ENCODE assay signal across 8 mouse cellular contexts in genomic region chr11:98907437-98908173, GRCm38 (mm10). TPM values are rescaled to one million over a fixed set of nuclear protein-coding genes. Genes with fewer than 3 reads are reported as not detected.
A peak's percentile ranks its signal among the peaks of the same experiment; 100 is the strongest.
DNase-seq lines count a peak whose midpoint lies in the region; ATAC-seq and TF ChIP-seq lines count a peak whose summit lies in the region.

Gene Cdc6, plus strand, starts transcription at chr11:98907801.

- TF ChIP-seq POLR2A in kidney, adult 2 months (IDR thresholded peaks at IDR 0.05; ENCODE audit: low read depth, low read length), result no peak
- no peak for TF ChIP-seq POLR2A in spleen, adult 2 months (IDR thresholded peaks at IDR 0.05; ENCODE audit: low read depth, low read length)

- H3K9ac ChIP-seq in embryonic facial prominence, embryonic 13.5 days, result peak within 1 kb of the TSS; percentile 75
- peak within 1 kb of the TSS; percentile 71 for H3K9ac ChIP-seq in limb, embryonic 12.5 days (replicated peaks)
- no peak within 1 kb of the TSS for H3K9ac ChIP-seq in midbrain, embryonic 15.5 days

- under 1% methylated on average over 49 of the region's 49 CpGs for WGBS in embryonic facial prominence, embryonic 13.5 days
- under 1% methylated on average over 49 of the region's 49 CpGs for WGBS in kidney, adult 2 months
- WGBS in limb, embryonic 12.5 days, result under 1% methylated on average over 49 of the region's 49 CpGs
- under 1% methylated on average over 49 of the region's 49 CpGs for WGBS in midbrain, embryonic 15.5 days
- under 1% methylated on average over 49 of the region's 49 CpGs for WGBS in spleen, adult 2 months

- H3K4me1 ChIP-seq in embryonic facial prominence, embryonic 13.5 days, result peaks cover 27% of the 10 kb centered on the region
- H3K4me1 ChIP-seq in kidney, adult 2 months (ENCODE audit: control insufficient read depth, insufficient read depth, low read length), result no peaks in the 10 kb centered on the region
- H3K4me1 ChIP-seq in limb, embryonic 12.5 days (replicated peaks), result peaks cover 29% of the 10 kb centered on the region
- H3K4me1 ChIP-seq in midbrain, embryonic 15.5 days, result peaks cover 12% of the 10 kb centered on the region
- peaks cover 3% of the 10 kb centered on the region for H3K4me1 ChIP-seq in spleen, adult 2 months (ENCODE audit: control insufficient read depth, insufficient read depth, insufficient read length)

- H3K4me3 ChIP-seq in embryonic facial prominence, embryonic 13.5 days, result peak within 1 kb of the TSS; percentile 62
- H3K4me3 ChIP-seq in kidney, adult 2 months (ENCODE audit: insufficient read depth, low read depth, low read length), result peak within 1 kb of the TSS; percentile 39
- peak within 1 kb of the TSS; percentile 58 for H3K4me3 ChIP-seq in limb, embryonic 12.5 days (replicated peaks)
- H3K4me3 ChIP-seq in midbrain, embryonic 15.5 days, result peak within 1 kb of the TSS; percentile 47
- H3K4me3 ChIP-seq in spleen, adult 2 months (ENCODE audit: extremely low read depth, insufficient read depth, insufficient read length), result peak within 1 kb of the TSS; percentile 60

- TF ChIP-seq CTCF in kidney, adult 2 months (conservative IDR thresholded peaks at IDR 0.05; ENCODE audit: insufficient read depth, insufficient read length, low read depth, low read length), result no peak
- TF ChIP-seq CTCF in spleen, adult 2 months (IDR thresholded peaks at IDR 0.05; ENCODE audit: extremely low read depth, insufficient read depth, insufficient read length, insufficient replicate concordance), result no peak

- ATAC-seq in embryonic facial prominence, embryonic 13.5 days (ENCODE audit: insufficient number of reproducible peaks, insufficient read depth, low FRiP score, low TSS enrichment, low read depth), result peak; percentile 92
- peak; percentile 95 for ATAC-seq in limb, embryonic 12.5 days (ENCODE audit: insufficient number of reproducible peaks, insufficient read depth, low FRiP score, low TSS enrichment, low read depth)
- peak; percentile 98 for ATAC-seq in midbrain, embryonic 15.5 days (replicated peaks)

- no peaks in the 10 kb centered on the region for H3K9me3 ChIP-seq in embryonic facial prominence, embryonic 13.5 days
- no peaks in the 10 kb centered on the region for H3K9me3 ChIP-seq in limb, embryonic 12.5 days
- no peaks in the 10 kb centered on the region for H3K9me3 ChIP-seq in midbrain, embryonic 15.5 days

- peaks cover 34% of the 10 kb centered on the region; the same call in 1 of the 2 replicates for H3K36me3 ChIP-seq in embryonic facial prominence, embryonic 13.5 days
- no peaks in the 10 kb centered on the region for H3K36me3 ChIP-seq in kidney, adult 2 months (ENCODE audit: control insufficient read depth, insufficient read depth, low read length)
- peaks cover 54% of the 10 kb centered on the region for H3K36me3 ChIP-seq in limb, embryonic 12.5 days
- no peaks in the 10 kb centered on the region; the same call in 1 of the 2 replicates for H3K36me3 ChIP-seq in midbrain, embryonic 15.5 days (replicated peaks)
- H3K36me3 ChIP-seq in spleen, adult 2 months (ENCODE audit: control insufficient read depth, insufficient read depth, low read length), result 0 out of 2 replicates have a peak, but pooled peaks cover 3% of the 10 kb centered on the region

- peak; percentile 96 for DNase-seq in 3134 (ENCODE audit: extremely low read depth, insufficient read length, low spot score)
- peak; percentile 97 to 98 for DNase-seq in adrenal gland, postnatal 36 days
- peak; percentile 96 to 98 for DNase-seq in heart, adult 18-20 months
- DNase-seq in kidney, adult 2 months, result peak; percentile 99
- DNase-seq in spleen, adult 2 months (ENCODE audit: low read depth in 1 of 2, low spot score in 2 of 2), result peak; percentile 94 to 96

- peak within 1 kb of the TSS; percentile 48 for H3K27ac ChIP-seq in embryonic facial prominence, embryonic 13.5 days
- peak within 1 kb of the TSS; percentile 32; the same call in 1 of the 2 replicates for H3K27ac ChIP-seq in kidney, adult 2 months (ENCODE audit: insufficient read depth, low read depth, low read length)
- H3K27ac ChIP-seq in limb, embryonic 12.5 days, result peak within 1 kb of the TSS; percentile 79
- H3K27ac ChIP-seq in midbrain, embryonic 15.5 days, result 0 out of 2 replicates have a peak within 1 kb of the TSS, but pooled peaks have one; percentile 34
- H3K27ac ChIP-seq in spleen, adult 2 months (ENCODE audit: insufficient read depth, low read length), result peak within 1 kb of the TSS; percentile 7

- peak within 1 kb of the TSS; percentile 96 for H3K4me2 ChIP-seq in embryonic facial prominence, embryonic 13.5 days
- H3K4me2 ChIP-seq in limb, embryonic 12.5 days, result peak within 1 kb of the TSS; percentile 88
- peak within 1 kb of the TSS; percentile 98 for H3K4me2 ChIP-seq in midbrain, embryonic 15.5 days

- no peaks in the 10 kb centered on the region for H3K27me3 ChIP-seq in embryonic facial prominence, embryonic 13.5 days
- no peaks in the 10 kb centered on the region for H3K27me3 ChIP-seq in kidney, adult 2 months (replicated peaks; ENCODE audit: control insufficient read depth, insufficient read depth, low read length)
- no peaks in the 10 kb centered on the region for H3K27me3 ChIP-seq in limb, embryonic 12.5 days
- no peaks in the 10 kb centered on the region for H3K27me3 ChIP-seq in midbrain, embryonic 15.5 days (replicated peaks)
- no peaks in the 10 kb centered on the region for H3K27me3 ChIP-seq in spleen, adult 2 months (ENCODE audit: control insufficient read depth, insufficient read depth, low read length)

RNA-seq across cellular contexts. Expression of gene Cdc6, which starts in this region (rescaled TPM):
- 1 to 10 TPM in 1 of 2 experiments, under 1 TPM in 1; 0.89 to 1.5 TPM for total RNA-seq in adrenal gland, postnatal 36 days (2021)
- polyA plus RNA-seq in embryonic facial prominence, embryonic 13.5 days (2015; fragmentation: Nextera tagmentation; extraction: Ambion mirVana), result 26.9 and 31.5 TPM in 2 replicates
- under 1 TPM; 0.40 to 0.41 TPM for total RNA-seq in heart, adult 18-20 months (2021)
- 0.11 and 0.14 TPM in 2 replicates for polyA plus RNA-seq in kidney, adult 2 months (2012; rRNA removed)
- 44.8 and 48.5 TPM in 2 replicates for polyA plus RNA-seq in limb, embryonic 12.5 days (2016; fragmentation: Nextera tagmentation; extraction: Ambion mirVana)
- polyA plus RNA-seq in midbrain, embryonic 15.5 days (2015; fragmentation: Nextera tagmentation; extraction: Ambion mirVana), result 3.9 and 4.2 TPM in 2 replicates
- 1.6 and 2.0 TPM in 2 replicates for polyA plus RNA-seq in spleen, adult 2 months (2012; rRNA removed)

Comparison
In these comparisons a context has a peak if more than half of its experiments do, and no peak if none do; other contexts are left out.
1. Peak in every context shown above with its lines: DNase-seq, ATAC-seq, H3K4me3 ChIP-seq and H3K27ac ChIP-seq.
2. Peak in DNase-seq in heart, adult 18-20 months; RNA of the gene not detected or under 1 TPM.
3. Peak in DNase-seq, H3K4me3 ChIP-seq and H3K27ac ChIP-seq in kidney, adult 2 months; RNA of the gene not detected or under 1 TPM.
4. H3K27ac ChIP-seq: peak in every context shown above with its lines; median percentile 79 in limb, embryonic 12.5 days; 48 in embryonic facial prominence, embryonic 13.5 days; 34 in midbrain, embryonic 15.5 days; 32 in kidney, adult 2 months; 7 in spleen, adult 2 months.